ENCODE assay signal across 8 mouse cellular contexts in genomic region chr16:31199926-31200789, GRCm38 (mm10). TPM values are rescaled to one million over a fixed set of nuclear protein-coding genes. Genes with fewer than 3 reads are reported as not detected.
DNase-seq lines count a peak whose midpoint lies in the region; ATAC-seq lines count a peak whose summit lies in the region.

No protein-coding gene starts in this region.

- no peaks in the 10 kb centered on the region for H3K27me3 ChIP-seq in intestine, embryonic 14.5 days (replicated peaks; ENCODE audit: control insufficient read depth, insufficient read depth, low read length)

- H3K36me3 ChIP-seq in intestine, embryonic 14.5 days (ENCODE audit: control insufficient read depth, insufficient read depth, low read length): no peaks in the 10 kb centered on the region

- H3K4me3 ChIP-seq in intestine, embryonic 14.5 days (ENCODE audit: low read depth, low read length): peak overlapping the region; percentile 81

- under 1% methylated on average over 56 of the region's 56 CpGs for WGBS in intestine, embryonic 14.5 days

- peak; percentile 77 for DNase-seq in ZHBTc4 (ENCODE audit: low read depth, low spot score)
- peak; percentile 74 for DNase-seq in embryo, embryonic 10 days (ENCODE audit: low spot score)
- peak; percentile 76 for DNase-seq in gastrocnemius, postnatal 14 days
- DNase-seq in intestine, embryonic 14.5 days (ENCODE audit: low spot score): peak; percentile 83
- peak; percentile 71 to 84 for DNase-seq in left cerebral cortex, postnatal 25 days (ENCODE audit: low spot score in 2 of 2)
- DNase-seq in mesoderm, embryonic 11.5 days (ENCODE audit: low read depth, low spot score): peak; percentile 64
- peak; percentile 51 to 76 for DNase-seq in right cerebral cortex, postnatal 36 days (ENCODE audit: low spot score in 2 of 2)
- DNase-seq in urinary bladder, postnatal 4 days (ENCODE audit: low spot score in 2 of 2): peak; percentile 57 to 64

- ATAC-seq in intestine, embryonic 14.5 days (replicated peaks; ENCODE audit: low FRiP score, low TSS enrichment, low read depth): peak; percentile 48

- no peaks in the 10 kb centered on the region for H3K9me3 ChIP-seq in intestine, embryonic 14.5 days (ENCODE audit: control insufficient read depth, low read length)

- H3K4me1 ChIP-seq in intestine, embryonic 14.5 days (replicated peaks; ENCODE audit: control insufficient read depth, insufficient read depth, low read length): peaks cover 11% of the 10 kb centered on the region

- intact Hi-C loops in gastrocnemius, postnatal 14 days (cut with DNase I; ENCODE audit: low total_unique reads): no loop called here
- intact Hi-C loops in left cerebral cortex, postnatal 25 days (cut with DNase I): loop anchor here (2.0 to 5.0 kb wide), 4 partner anchors 41 to 227 kb away; partner anchors contain the start of gene Ppp1r2

- H3K27ac ChIP-seq in intestine, embryonic 14.5 days (ENCODE audit: low read depth): peak overlapping the region; percentile 92

- H3K9ac ChIP-seq in intestine, embryonic 14.5 days (ENCODE audit: low read length): peak overlapping the region; percentile 88

- peak overlapping the region; percentile 75 for H3K4me2 ChIP-seq in intestine, embryonic 14.5 days (ENCODE audit: low read length)

RNA-seq across cellular contexts. Expression of gene Acap2, which starts 0.9 kb away (rescaled TPM):
- 10 to 100 TPM; 16.9 to 17.7 TPM for total RNA-seq in gastrocnemius, postnatal 14 days (2021)
- polyA plus RNA-seq in intestine, embryonic 14.5 days (2014; fragmentation: Nextera tagmentation; extraction: Ambion mirVana): 24.6 and 27.3 TPM in 2 replicates
- 100 to 1,000 TPM; 110 to 121 TPM for total RNA-seq in left cerebral cortex, postnatal 25 days (2021)

Comparison
In these comparisons a context has a peak if more than half of its experiments do, and no peak if none do; other contexts are left out.
1. Peak in every context shown above with its lines: DNase-seq, ATAC-seq, H3K4me3 ChIP-seq and H3K27ac ChIP-seq.
2. RNA of gene Acap2, which starts 0.9 kb away (total RNA-seq): 110 to 121 TPM in left cerebral cortex, postnatal 25 days; 16.9 to 17.7 TPM in gastrocnemius, postnatal 14 days; every median in the first group is over 4 times any median in the second.